Mouse (Mus musculus) erythroid progenitor cell, adult 5-6 weeks (primary cell): ENCODE results near the gene Eif4e1b. TPM values are rescaled to one million over a fixed set of nuclear protein-coding genes. Genes with fewer than 3 reads are reported as not detected.

Experiments used
- ATAC-seq: replicated peaks from 2 replicates; pipeline ENCODE4 v1.8.0; 2016; ENCODE audit warnings: moderate number of reproducible peaks, mild to moderate bottlenecking, moderate TSS enrichment, inconsistent platforms; ENCODE audit not compliant: poor library complexity, low FRiP score, severe bottlenecking
- total RNA-seq, 2 experiments: library from RNA; stranded (forward) in 1 of 2; stranded (reverse) in 1 of 2; fragments of 150-400 nt in 1 of 2; fragments of 186-747, 209-891 nt in 1 of 2; gene quantifications; 2 replicates each; pipeline versions ENCODE4 v1.2.3 to v1.2.4; 2015 to 2017; ENCODE audit warnings: low replicate concordance in 2 of 2

The Eif4e1b gene
- not detected in 2 replicates for total RNA-seq (2015; ENCODE audit: low replicate concordance)
- total RNA-seq (2017; ENCODE audit: low replicate concordance): not detected in 2 replicates

DNA sequence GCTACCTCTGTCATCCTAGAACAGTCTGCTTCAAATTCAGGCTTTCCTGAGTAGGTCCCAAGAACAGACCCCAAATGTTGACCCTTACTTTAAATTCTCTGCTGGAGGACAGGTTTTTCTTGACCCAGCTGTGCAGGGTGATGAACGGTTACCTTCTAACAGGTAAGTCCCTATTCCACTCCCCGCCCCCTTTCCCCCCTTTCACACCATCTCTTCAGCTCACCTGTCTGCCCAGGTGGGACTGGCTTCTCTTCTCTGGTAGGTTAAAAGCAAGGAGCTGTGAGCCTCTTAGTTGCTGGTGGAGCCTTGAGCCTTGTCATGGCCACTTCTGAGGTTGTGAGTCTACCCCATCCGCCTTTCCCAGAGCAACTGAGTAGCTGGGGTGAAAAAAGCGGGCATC lies at the start of gene Eif4e1b:
Gene Eif4e1b (plus strand): TSS at position 301 of the 400 bp plus-strand sequence.
- ATAC-seq: no peak

- ATAC-seq: no peak
These were observed 46.9 kb upstream of the Eif4e1b start for GRCm38 (mm10) chr13:54736931-54737330.

GRCm38 (mm10) chr13:54737488-54738212 lies 46.1 kb upstream of the Eif4e1b start:
- ATAC-seq: no peak

DNA sequence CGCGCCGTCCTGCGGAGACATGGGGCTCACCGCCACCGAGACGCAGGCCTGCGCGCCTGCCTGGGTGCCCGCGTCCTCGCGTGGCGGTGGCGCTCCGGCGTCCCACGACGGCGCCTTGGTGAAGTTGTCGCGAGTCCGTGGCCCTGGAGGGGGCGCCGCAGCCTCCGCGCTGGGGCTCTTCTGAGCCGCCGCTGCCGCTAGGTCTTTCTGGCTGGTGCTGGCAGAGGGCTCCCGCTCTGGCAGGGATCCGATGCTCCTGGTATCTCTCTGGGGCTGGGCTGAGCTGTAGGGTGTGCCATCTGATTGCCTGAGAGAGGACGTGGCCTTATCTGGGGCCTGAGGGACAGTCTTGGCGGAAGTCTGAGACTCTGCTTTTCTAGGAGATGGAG lies 45.6 kb upstream of the Eif4e1b start:
- ATAC-seq: no peak

GRCm38 (mm10) chr13:54746110-54746509 lies 37.7 kb upstream of the Eif4e1b start:
- no peak for ATAC-seq

GRCm38 (mm10) chr13:54746896-54747295 lies 36.9 kb upstream of the Eif4e1b start:
- no peak for ATAC-seq

DNA sequence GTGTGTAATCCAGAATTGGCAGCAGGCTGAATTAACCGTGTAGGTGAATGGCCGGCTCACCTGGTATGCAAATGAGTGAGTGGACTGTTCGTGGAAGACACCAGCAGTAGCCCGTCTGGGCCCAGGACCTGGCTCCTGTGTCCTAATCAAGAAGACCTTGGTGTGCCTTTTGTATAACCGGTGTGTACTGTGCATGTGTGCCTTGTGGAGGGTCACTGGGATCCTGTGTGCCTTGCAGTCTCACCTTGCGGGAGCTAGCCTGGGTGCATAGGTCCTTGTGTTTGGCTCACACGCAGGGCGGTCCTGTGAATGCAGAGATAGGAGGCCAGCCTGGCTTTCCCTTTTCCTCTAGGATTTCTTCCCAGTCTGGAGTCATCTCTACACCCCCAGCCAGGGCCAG lies 35.6 kb upstream of the Eif4e1b start:
- ATAC-seq: no peak

- ATAC-seq: no peak
These were observed 35.1 kb upstream of the Eif4e1b start for GRCm38 (mm10) chr13:54748721-54749060.

DNA sequence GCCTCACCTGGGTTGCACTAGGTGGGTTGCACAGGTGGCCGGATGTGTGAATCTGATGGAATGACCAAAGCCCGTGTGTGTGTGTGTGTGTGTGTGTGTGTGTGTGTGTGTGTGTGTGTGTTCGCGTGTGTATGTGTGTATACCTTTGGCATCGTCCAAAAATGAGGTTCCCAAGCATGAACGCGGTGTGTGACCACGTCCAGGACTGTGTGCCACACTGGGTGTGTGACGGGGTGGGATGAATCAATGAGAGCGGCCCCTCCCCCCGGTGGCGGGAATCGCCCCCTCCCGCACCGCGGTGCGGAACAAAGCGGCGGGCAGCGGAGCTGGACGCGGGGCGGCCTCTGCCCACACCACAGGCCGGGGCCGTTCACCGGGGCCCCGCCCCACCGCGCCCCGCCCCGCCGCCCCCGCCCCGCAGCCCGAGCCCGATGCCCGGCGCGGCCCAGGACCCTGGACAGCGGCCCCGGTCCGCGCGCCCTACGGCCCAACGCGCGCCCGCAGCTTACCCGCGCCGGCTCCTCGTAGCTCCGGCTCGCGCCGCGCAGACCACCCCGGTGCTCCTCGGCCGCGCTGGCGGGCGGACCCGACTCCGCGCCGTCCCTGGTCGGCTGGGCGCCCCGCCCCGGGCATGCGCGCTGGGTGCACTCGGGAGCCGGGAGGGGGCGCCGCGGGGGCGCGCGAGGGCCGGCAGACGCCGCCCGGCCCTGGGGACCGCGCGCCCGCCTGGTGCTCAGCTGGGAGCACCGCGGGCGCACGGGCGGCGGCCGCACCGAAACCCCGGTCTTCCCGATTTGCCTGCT lies 34.5 kb upstream of the Eif4e1b start:
- ATAC-seq: no peak

GRCm38 (mm10) chr13:54749864-54750411 lies 33.9 kb upstream of the Eif4e1b start, which contains the start of gene Gprin1:
Gprin1 (minus strand) TSS chr13:54749874.
- ATAC-seq: no peak

DNA sequence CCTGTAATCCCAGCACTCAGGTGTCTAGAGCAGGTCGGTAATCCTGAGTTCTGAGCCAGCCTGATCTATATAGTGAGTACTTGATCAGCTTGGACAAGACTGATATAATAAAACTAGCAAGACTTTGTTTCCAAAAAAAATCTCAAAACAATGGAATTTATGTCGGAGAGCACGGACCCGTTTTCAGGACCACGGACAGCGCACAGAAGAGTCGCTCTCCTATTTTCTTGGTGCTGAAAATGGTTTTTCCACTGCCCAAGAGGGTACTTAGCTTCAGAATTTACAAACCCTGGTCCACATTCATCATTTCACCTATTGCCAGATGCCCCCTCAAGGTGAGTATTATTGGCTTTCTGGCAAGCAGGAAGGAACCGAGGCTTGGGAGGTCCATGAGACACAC lies 33.1 kb upstream of the Eif4e1b start:
- no peak for ATAC-seq

DNA sequence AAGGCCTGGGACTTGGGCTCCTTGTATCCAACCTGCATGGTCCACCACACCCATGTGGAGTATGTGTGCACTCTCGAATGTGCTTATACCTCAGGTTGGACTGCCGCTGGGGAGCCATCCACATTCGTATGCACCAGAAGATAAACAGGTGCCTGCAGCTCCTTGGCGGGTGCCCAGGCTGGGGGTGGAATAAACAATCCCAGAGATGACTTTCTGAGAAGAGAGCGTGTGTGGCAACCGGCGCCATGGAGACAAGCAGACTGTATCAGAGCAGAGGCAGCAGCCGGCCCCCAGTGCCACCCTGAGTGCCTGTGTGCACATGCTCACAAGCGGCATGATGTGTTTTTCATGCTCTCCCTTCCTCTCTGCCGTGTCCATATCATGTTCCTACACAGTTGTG lies 31.1 kb upstream of the Eif4e1b start:
- ATAC-seq: no peak

DNA sequence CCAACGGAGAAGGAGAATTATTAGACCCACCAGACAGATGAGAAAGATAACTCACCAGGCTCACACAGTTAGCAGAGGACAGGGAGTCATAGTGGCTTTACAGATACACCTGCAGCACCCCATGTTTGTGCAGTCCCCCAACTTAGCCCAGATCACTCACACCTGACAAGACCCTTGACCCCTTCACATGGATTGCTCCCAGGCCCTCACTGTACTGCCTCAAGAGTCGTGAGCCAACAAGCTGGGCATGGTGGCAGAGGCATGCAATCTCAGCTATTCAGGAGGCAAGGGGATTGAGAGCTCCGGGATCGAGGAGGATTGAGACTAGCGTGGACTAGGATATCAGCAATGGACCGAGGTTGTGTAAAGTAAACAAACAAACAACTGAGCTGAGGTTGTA lies 30.1 kb upstream of the Eif4e1b start:
- ATAC-seq: no peak

- no peak for ATAC-seq
These were observed 29.4 kb upstream of the Eif4e1b start for GRCm38 (mm10) chr13:54754169-54755080.

DNA sequence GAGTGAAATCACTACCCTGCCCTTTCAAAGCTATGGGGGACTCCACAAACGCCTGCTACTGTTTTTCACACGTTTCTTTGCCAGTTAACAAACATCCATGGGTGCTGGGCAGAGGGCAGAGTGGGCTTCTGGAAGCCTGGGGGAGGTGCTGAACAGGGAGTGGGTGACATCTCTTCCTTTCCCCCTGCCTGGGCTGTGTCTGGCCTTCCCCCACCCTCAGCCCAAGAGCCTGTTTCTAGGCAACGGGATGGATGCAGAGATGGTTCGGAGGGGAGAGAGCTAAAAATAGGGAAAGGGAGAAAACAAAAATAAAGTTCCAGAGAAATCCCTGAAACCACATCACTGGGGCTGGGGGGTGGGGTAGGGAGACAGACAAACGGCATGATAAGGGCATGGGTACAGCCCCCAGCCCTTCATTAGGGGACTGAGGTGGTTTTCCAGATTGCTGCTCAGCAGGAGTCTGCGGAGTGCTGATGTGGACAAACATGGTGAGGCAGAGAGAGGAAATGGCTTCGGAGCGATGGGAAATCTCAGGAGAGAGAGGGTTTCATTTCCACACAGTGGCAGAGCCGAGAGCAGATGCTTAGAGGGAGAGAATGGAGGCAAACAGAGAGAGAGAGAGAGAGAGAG lies 28.5 kb upstream of the Eif4e1b start:
- ATAC-seq: no peak

- no peak for ATAC-seq
These were observed 27.6 kb upstream of the Eif4e1b start for GRCm38 (mm10) chr13:54756156-54756712.

- ATAC-seq: no peak
These were observed 26.5 kb upstream of the Eif4e1b start for GRCm38 (mm10) chr13:54757093-54757830.

- no peak for ATAC-seq
These were observed 25.6 kb upstream of the Eif4e1b start for GRCm38 (mm10) chr13:54758045-54758755.
